Mouse (Mus musculus) thymus, postnatal 14 days (tissue): ENCODE measurements around the gene Ffar3.
"Not testable (repeated sequence)": the region's sequence is repeated elsewhere in the genome, so short reads cannot be mapped to it uniquely, and the experiment has no call there.

Experiments used
- DNase-seq: peaks from one replicate; pipeline ENCODE4 v3.0.0; 2021

The Ffar3 gene

DNA sequence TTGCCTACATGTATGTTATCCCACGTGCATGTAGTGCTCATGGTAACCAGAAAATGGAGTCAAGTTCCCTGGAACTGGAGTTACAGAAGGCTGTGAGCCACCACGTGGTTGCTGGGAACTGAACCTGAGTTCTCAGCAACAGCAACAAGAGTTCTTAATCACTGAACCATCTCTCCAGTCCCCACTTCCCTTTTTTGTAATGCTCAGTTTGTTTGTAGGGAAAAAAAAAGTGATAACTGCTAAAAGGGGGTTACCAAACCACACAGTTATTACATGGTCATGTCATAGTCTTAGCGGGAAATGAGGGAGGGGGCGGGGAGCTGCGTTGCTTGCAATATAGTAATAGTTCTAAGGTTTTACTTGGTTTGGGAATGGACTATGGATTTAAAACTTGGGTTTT lies 13.9 kb downstream of the Ffar3 start:
- DNase-seq, result no peak

- DNase-seq, result no peak
Measured at GRCm38 (mm10) chr7:30841379-30841778, 14.6 kb downstream of the Ffar3 start.

DNA sequence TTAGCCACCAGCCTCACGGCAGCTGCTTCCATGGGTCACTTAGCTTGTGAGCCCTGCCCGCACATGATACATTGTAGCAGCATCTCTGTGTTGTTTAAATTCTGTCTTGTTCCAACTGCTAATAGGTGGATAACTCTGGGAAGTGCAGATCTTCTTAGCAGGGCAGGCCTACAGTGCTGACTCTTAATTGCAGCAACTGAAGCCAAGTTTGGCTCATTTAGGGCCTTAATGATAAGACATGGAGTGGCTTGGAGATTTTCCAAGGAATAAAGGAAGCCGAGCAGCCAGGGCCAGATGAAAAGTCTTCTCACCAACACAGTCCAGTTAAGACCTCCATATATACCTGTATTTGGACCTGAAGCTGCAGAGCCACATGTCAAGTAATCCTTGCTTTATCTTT lies 15.7 kb downstream of the Ffar3 start:
- no peak for DNase-seq

- no peak for DNase-seq
Measured at GRCm38 (mm10) chr7:30837277-30837676, 18.7 kb downstream of the Ffar3 start.

GRCm38 (mm10) chr7:30832684-30833083 lies 23.3 kb downstream of the Ffar3 start:
- DNase-seq, result not testable (repeated sequence)

DNA sequence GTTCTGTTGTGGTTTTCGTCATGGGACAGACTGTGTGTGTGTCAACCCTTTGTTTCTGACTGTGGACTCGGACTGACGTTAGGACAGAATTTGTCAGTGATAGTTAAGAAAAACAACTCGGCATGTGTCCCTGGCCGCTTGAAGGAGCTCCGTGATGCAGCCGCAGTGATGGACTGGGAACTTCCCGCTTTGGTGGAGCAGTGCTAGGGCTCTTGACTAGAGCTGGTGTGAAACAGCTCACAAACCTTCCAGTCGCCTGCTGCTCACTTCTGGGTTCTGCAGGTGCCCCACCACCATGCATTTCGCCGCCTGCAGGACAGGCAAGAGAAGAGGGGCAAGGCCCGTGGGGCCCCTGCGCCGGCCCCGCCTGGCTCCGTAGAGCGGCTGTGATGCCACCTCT lies 23.7 kb downstream of the Ffar3 start:
- no peak for DNase-seq

GRCm38 (mm10) chr7:30829428-30829827 lies 26.6 kb downstream of the Ffar3 start:
- DNase-seq, result no peak

DNA sequence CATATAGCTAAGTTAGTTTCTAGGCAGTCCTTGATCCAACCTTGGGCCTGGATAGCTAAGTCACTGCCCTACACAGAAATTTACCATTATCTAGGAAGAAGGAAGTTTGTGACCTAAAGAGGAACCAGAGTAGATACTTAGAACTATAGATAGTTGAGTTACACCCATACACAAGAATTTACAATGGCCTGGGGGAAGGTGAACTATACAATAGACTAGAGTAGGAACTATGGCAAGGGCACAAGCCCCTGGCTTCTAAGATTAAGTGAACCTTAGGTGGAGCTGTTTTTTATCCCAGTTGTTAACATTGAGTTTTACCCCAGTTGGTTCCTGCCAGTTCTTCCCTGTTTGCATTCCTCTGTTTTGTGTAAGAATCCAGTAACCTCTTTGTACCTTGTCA lies 27.1 kb downstream of the Ffar3 start:
- DNase-seq, result not testable (repeated sequence)

DNA sequence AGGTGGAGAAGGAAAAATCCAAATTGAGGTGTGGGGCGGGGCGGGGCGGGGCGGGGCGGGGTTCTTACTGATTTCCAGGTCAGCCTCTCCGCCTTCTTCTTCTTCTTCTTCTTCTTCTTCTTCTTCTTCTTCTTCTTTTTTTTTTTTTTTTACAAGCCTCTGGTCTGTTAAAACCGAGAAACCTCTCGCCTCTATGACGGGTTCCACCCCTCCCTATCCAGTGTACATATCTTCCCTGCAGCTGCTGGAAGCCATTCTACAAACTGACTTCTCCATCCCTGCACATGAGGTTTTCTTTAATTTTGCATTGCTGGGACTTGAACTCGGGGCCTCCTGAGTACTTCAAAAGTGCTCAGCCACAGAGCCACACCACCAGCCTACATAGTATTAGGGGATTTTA lies 29.3 kb downstream of the Ffar3 start:
- no peak for DNase-seq

- no peak for DNase-seq
Measured at GRCm38 (mm10) chr7:30824306-30824705, 31.7 kb downstream of the Ffar3 start.

- no peak for DNase-seq
Measured at GRCm38 (mm10) chr7:30823675-30824074, 32.3 kb downstream of the Ffar3 start, which contains the start of gene Ffar2. Gene Ffar2 (minus strand): TSS chr7:30823775.

DNA sequence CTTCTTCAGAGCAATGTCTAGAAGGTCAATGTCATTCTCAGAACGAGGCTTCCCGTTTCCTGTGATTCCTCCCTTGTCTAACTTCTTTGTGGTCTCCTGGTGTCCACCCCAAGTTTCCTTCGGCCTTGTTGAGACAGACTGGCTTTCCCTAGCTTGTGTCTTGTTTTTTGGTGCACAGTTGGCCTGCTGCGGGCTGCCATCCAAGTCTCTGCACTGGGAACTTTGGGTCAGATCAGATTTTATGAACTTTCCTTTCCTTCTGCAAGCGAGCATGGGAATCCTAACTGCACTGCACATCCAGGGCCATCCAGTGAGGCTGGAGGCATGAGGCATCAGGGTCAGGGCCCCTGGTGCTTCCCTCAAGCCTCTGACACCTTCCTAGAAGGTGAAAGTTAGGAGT lies 34.4 kb downstream of the Ffar3 start:
- DNase-seq, result no peak

DNA sequence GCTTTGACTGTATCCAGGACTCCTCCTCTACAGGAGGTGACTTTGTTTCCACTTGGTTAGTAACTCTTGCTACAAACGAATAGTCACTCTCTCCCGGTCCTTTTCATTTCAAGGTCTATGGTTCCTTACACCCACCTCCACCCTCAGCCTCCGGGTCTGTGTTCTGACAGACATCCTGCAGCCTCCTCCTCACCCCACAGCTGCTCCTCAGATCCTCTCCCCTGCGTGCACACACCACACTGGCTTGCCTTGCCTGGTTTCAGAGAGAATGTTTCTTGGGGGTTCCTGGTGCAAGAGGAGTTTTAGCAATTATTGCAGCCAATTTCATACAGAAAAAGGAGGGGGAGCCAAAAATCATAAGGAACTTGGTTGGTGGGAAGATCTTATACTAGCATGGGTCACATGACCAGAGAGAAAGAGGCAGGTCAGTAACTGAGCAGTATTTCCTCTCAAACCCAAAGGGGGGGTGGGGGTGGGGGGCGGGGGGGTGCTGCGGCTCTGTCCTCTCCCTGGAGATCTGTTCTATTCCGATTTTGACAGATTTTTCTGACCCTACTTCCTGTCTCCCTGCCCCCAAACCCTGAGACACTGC lies 35.0 kb downstream of the Ffar3 start:
- peak; percentile 45 for DNase-seq

DNA sequence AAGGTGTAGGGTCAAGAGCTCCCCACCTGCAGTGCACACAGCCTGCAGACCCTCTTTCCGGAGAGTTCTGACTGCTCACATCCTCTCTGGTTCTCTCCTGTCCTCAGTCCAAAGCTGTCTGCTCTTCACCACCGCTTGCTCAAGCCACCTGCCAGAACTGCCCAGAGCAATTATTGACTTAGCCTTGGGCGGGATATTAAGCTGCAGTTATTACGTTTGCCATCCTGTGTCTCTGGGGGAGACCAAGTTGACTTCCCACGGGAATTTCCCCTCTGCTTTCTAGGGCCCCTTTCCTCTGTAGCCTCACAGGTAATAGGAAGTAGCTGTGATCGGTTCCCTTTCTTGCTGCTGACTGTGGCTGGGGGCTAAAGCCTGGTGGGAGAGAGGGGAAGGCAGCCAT lies 35.8 kb downstream of the Ffar3 start:
- DNase-seq, result no peak

GRCm38 (mm10) chr7:30812291-30812807 lies 43.6 kb downstream of the Ffar3 start:
- DNase-seq, result no peak

- DNase-seq, result no peak
Measured at GRCm38 (mm10) chr7:30811757-30812290, 44.2 kb downstream of the Ffar3 start.

DNA sequence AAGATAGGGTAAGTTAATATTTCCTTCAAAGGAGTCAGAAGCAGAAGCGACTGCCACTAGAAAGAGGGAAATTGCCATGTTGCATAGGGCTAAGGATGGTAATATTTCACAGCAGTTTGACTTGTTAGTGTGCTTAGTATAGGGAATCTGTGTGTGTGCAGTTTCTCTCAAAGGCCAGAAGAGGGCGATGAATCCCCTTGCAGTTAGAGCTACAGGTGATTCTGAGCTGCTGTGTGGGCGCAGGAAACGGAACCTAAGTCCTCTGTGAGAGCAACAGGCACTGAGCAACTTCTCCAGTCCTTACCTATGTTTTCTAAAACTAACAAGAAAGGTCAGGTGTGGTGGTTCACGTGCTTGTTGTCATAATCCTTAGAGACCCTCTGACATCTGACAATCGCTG lies 45.7 kb downstream of the Ffar3 start:
- DNase-seq, result no peak

DNA sequence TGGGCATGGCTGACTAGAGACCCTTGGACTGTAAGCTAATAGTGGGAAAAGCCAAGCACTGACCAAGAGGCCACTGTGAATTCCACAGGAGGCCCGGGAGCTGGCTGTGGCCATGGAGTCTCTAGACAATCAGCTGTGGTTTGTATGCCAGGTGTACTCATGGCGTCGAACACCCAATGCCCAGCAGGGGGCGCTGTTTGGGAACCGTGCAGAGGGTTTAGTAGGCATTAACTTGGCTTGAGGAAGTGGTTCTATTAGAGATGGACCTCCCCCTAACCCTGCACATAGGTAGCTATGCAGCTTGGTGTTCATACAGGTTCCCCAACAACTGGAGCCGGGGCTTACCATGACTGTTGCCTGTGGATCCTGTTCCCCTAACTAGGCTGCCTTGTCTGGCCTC lies 50.1 kb downstream of the Ffar3 start:
- DNase-seq, result peak; percentile 61
